Mouse (Mus musculus): ENCODE results near the gene Patz1.

- TF ChIP-seq POLR2A (IDR thresholded peaks at IDR 0.05; ENCODE audit: low read depth, low read length) = no peak
- no peak for TF ChIP-seq POLR2AphosphoS2 (IDR thresholded peaks at IDR 0.05; ENCODE audit: low read depth, low read length)
- TF ChIP-seq MAX (IDR thresholded peaks at IDR 0.05; ENCODE audit: low read length) = no peak
- no peak for TF ChIP-seq E2F4 (IDR thresholded peaks at IDR 0.05; ENCODE audit: insufficient replicate concordance, low read depth, low read length)
- no peak for TF ChIP-seq CTCF (conservative IDR thresholded peaks at IDR 0.05 in 1 of 2, IDR thresholded peaks at IDR 0.05 in 1 of 2; ENCODE audit: low read depth in 2 of 2, low read length in 2 of 2)
- no peak for TF ChIP-seq EP300 (IDR thresholded peaks at IDR 0.05; ENCODE audit: low read length)
Measured at GRCm38 (mm10) chr11:3309884-3310283, 21.2 kb downstream of the Patz1 start.

Measured in CH12.LX (cell line).